In genomic region chr4:133814804-133815515, GRCm38 (mm10) we compare ENCODE assay signal across 8 mouse cellular contexts. TPM values are rescaled to one million over a fixed set of nuclear protein-coding genes. Genes with fewer than 3 reads are reported as not detected.
DNase-seq lines count a peak whose midpoint lies in the region; ATAC-seq and TF ChIP-seq lines count a peak whose summit lies in the region.

No protein-coding gene starts in this region.

- DNase-seq in ovary, postnatal 14 days (ENCODE audit: low spot score), result peak; percentile 42
- no peak for DNase-seq in ovary, adult 18-20 months (ENCODE audit: low spot score)
- DNase-seq in brain, embryonic 14.5 days (ENCODE audit: low read depth), result peak; percentile 46
- DNase-seq in heart, postnatal 0 days (ENCODE audit: low spot score), result peak; percentile 14
- DNase-seq in frontal cortex, adult 2 months (ENCODE audit: extremely low spot score in 1 of 2, low spot score in 1 of 2), result no peak
- DNase-seq in spleen, postnatal 14 days (ENCODE audit: low spot score in 2 of 2), result no peak
- no peak for DNase-seq in right cerebral cortex, postnatal 14 days

- no peaks in the 10 kb centered on the region for H3K27me3 ChIP-seq in heart, postnatal 0 days (ENCODE audit: control insufficient read depth, insufficient read depth, low read length)
- no peaks in the 10 kb centered on the region for H3K27me3 ChIP-seq in lung, embryonic 16.5 days (ENCODE audit: control insufficient read depth, insufficient read depth, low read depth, low read length)

- peak overlapping the region; percentile 62 for H3K4me3 ChIP-seq in heart, postnatal 0 days (ENCODE audit: low read depth, low read length)
- H3K4me3 ChIP-seq in lung, embryonic 16.5 days (ENCODE audit: low read length), result peak overlapping the region; percentile 73

- H3K4me1 ChIP-seq in heart, postnatal 0 days (ENCODE audit: control insufficient read depth, insufficient read depth), result peaks cover 15% of the 10 kb centered on the region
- peaks cover 17% of the 10 kb centered on the region for H3K4me1 ChIP-seq in lung, embryonic 16.5 days (replicated peaks; ENCODE audit: control insufficient read depth, insufficient read depth, low read length)

- TF ChIP-seq CTCF in brain, embryonic 14.5 days (IDR thresholded peaks at IDR 0.05; ENCODE audit: borderline replicate concordance, extremely low read depth, insufficient read depth, insufficient read length), result no peak
- no peak for TF ChIP-seq CTCF in heart, postnatal 0 days (IDR thresholded peaks at IDR 0.05; ENCODE audit: low read depth)

- peak overlapping the region; percentile 68 for H3K4me2 ChIP-seq in heart, postnatal 0 days (ENCODE audit: low read depth, low read length)
- H3K4me2 ChIP-seq in lung, embryonic 16.5 days (ENCODE audit: low read depth, low read length), result peak overlapping the region; percentile 81

- H3K9ac ChIP-seq in heart, postnatal 0 days (replicated peaks; ENCODE audit: low read depth, low read length), result peak overlapping the region; percentile 85
- H3K9ac ChIP-seq in lung, embryonic 16.5 days (ENCODE audit: low read length), result peak overlapping the region; percentile 94

- WGBS in heart, postnatal 0 days, result 27% methylated on average over 25 of the region's 25 CpGs
- 15% methylated on average over 25 of the region's 25 CpGs for WGBS in lung, embryonic 16.5 days

- H3K27ac ChIP-seq in heart, postnatal 0 days (ENCODE audit: low read depth), result peak overlapping the region; percentile 99
- peak overlapping the region; percentile 100 for H3K27ac ChIP-seq in lung, embryonic 16.5 days (ENCODE audit: low read length)

- TF ChIP-seq EP300 in heart, postnatal 0 days (IDR thresholded peaks at IDR 0.05; ENCODE audit: low read depth), result no peak

- no peaks in the 10 kb centered on the region for H3K36me3 ChIP-seq in heart, postnatal 0 days (replicated peaks; ENCODE audit: control insufficient read depth, insufficient read depth, low read length)
- no peaks in the 10 kb centered on the region for H3K36me3 ChIP-seq in lung, embryonic 16.5 days (ENCODE audit: control insufficient read depth, insufficient read depth, low read length)

- ATAC-seq in heart, postnatal 0 days (ENCODE audit: insufficient read depth, low read depth), result no peak
- ATAC-seq in lung, embryonic 16.5 days (ENCODE audit: low read depth), result no peak

- H3K9me3 ChIP-seq in heart, postnatal 0 days (replicated peaks; ENCODE audit: control insufficient read depth, low read length), result no peaks in the 10 kb centered on the region
- H3K9me3 ChIP-seq in lung, embryonic 16.5 days (ENCODE audit: control insufficient read depth, low read length), result no peaks in the 10 kb centered on the region

- TF ChIP-seq POLR2A in brain, embryonic 14.5 days (IDR thresholded peaks at IDR 0.05; ENCODE audit: borderline replicate concordance, extremely low read depth, insufficient read depth, insufficient read length, poor library complexity, severe bottlenecking), result no peak

RNA-seq across cellular contexts. Expression of gene Arid1a, which starts 58.4 kb away (rescaled TPM):
- polyA plus RNA-seq in brain, embryonic 14.5 days (2012; rRNA removed), result 75.4 and 121 TPM in 2 replicates
- total RNA-seq in heart, postnatal 0 days (2014; rRNA removed; ENCODE audit: low replicate concordance), result 27.9 and 33.3 TPM in 2 replicates
- 9.7 and 10.1 TPM in 2 replicates for polyA plus RNA-seq in heart, postnatal 0 days (2015; fragmentation: Nextera tagmentation; extraction: Ambion mirVana)
- 28.4 and 28.9 TPM in 2 replicates for polyA plus RNA-seq in lung, embryonic 16.5 days (2015; fragmentation: Nextera tagmentation; extraction: Ambion mirVana)
- 57.0 and 57.7 TPM in 2 replicates for polyA plus RNA-seq in frontal cortex, adult 2 months (2012; rRNA removed)

Comparison
In these comparisons a context has a peak if more than half of its experiments do, and no peak if none do; other contexts are left out.
1. DNase-seq: peak in ovary, postnatal 14 days (single experiment), brain, embryonic 14.5 days (single experiment) and heart, postnatal 0 days (single experiment); none in ovary, adult 18-20 months (single experiment), frontal cortex, adult 2 months (0 of 2), spleen, postnatal 14 days (0 of 2) and right cerebral cortex, postnatal 14 days (single experiment).